Mouse (Mus musculus): Measurements from ENCODE around the gene Pafah1b3. TPM values are rescaled to one million over a fixed set of nuclear protein-coding genes. Genes with fewer than 3 reads are reported as not detected.
A peak's percentile ranks its signal among the peaks of the same experiment; 100 is the strongest.

The Pafah1b3 gene
- polyA plus RNA-seq, 1 experiment from 2014 or later: 679 TPM

- H3K27me3 ChIP-seq (replicated peaks): no peaks in the 10 kb centered on the region
- WGBS: 2% methylated on average over 68 of the region's 81 CpGs
- H3K9ac ChIP-seq: peak within 1 kb of the TSS; percentile 51
- peak; percentile 72 for ATAC-seq (replicated peaks)
- H3K4me2 ChIP-seq: peak within 1 kb of the TSS; percentile 100
- H3K4me1 ChIP-seq: peaks cover 59% of the 10 kb centered on the region
- H3K9me3 ChIP-seq: no peaks in the 10 kb centered on the region
- H3K27ac ChIP-seq: peak within 1 kb of the TSS; percentile 82
- no peaks in the 10 kb centered on the region for H3K36me3 ChIP-seq (replicated peaks)
- peak within 1 kb of the TSS; percentile 71 for H3K4me3 ChIP-seq
Observed at GRCm38 (mm10) chr7:25250141-25250972, 47.4 kb downstream of the Pafah1b3 start, which contains the start of gene Erf. Erf (minus strand) TSS chr7:25250761.

GRCm38 (mm10) chr7:25249314-25250140 lies 48.3 kb downstream of the Pafah1b3 start:
- Histone ChIP-seq H3K27ac (peak overlapping the region; percentile 82), H3K4me1 (peaks cover 59% of the 10 kb centered on the region), H3K9me3 (no peaks in the 10 kb centered on the region), H3K36me3 (replicated peaks) (no peaks in the 10 kb centered on the region), H3K4me3 (peak overlapping the region; percentile 71), H3K27me3 (replicated peaks) (no peaks in the 10 kb centered on the region), H3K9ac (peak overlapping the region; percentile 51), H3K4me2 (peak overlapping the region; percentile 100)
- WGBS: 1% methylated on average over 46 of the region's 73 CpGs
- ATAC-seq (replicated peaks): peak; percentile 16; the same call in 1 of the 2 replicates

DNA sequence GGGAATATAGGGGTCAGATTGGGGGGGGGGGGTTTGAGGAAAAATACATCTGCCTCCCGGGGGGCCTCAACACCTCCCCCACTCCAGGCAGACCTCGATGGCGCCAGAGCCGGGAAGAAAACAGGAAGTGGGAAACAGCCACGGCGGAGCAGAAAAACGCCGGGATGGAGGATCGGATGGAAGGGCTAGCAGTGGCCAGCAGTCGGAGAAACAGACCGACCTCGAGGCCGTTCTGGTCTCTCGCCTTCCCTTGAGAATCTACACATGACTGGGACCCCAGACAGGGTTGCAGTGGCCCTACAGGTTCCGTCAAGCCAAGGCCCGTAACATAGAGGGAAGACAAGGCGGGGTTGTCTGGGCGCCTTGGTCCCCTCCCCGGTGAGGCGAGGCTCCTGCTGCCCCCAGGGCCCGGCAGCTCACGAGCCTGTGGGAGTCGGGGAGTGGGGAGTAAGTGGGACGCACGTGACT lies 48.9 kb downstream of the Pafah1b3 start:
- H3K9ac ChIP-seq: peak overlapping the region; percentile 51
- no peaks in the 10 kb centered on the region for H3K9me3 ChIP-seq
- under 1% methylated on average over 25 of the region's 25 CpGs for WGBS
- H3K4me1 ChIP-seq: peaks cover 59% of the 10 kb centered on the region
- H3K36me3 ChIP-seq (replicated peaks): no peaks in the 10 kb centered on the region
- ATAC-seq (replicated peaks): no peak; the same call in none of the 2 replicates
- no peaks in the 10 kb centered on the region for H3K27me3 ChIP-seq (replicated peaks)
- peak overlapping the region; percentile 71 for H3K4me3 ChIP-seq
- H3K27ac ChIP-seq: peak overlapping the region; percentile 82
- H3K4me2 ChIP-seq: peak overlapping the region; percentile 100

GRCm38 (mm10) chr7:25248018-25248647 lies 49.7 kb downstream of the Pafah1b3 start:
- under 1% methylated on average over 18 of the region's 18 CpGs for WGBS
- ATAC-seq (replicated peaks): peak; percentile 20; the same call in 1 of the 2 replicates
- no peaks in the 10 kb centered on the region for H3K9me3 ChIP-seq
- peak overlapping the region; percentile 82 for H3K27ac ChIP-seq
- H3K27me3 ChIP-seq (replicated peaks): no peaks in the 10 kb centered on the region
- peak overlapping the region; percentile 100 for H3K4me2 ChIP-seq
- H3K9ac ChIP-seq: peak overlapping the region; percentile 51; the same call in 1 of the 2 replicates
- peaks cover 59% of the 10 kb centered on the region for H3K4me1 ChIP-seq
- H3K36me3 ChIP-seq (replicated peaks): no peaks in the 10 kb centered on the region
- H3K4me3 ChIP-seq: peak overlapping the region; percentile 71

DNA sequence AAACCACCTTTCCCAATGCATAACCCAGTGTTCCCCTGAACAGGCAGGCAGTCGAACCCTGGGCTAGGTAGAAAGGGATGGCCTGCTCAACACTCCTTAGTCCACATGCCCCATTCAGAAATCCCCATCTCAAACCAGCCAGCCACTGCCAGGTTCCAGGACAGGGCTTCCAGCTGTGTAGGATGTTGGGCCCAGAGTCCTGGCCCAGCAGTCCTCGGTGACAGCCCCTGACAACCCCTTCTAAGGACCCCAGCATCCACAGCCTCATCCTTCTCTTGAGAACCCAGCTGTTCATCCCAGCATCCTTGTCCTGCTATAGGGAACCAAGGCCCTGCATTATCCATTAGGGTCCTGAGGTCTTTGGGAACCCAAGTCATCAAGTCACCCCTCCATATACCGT lies 50.3 kb downstream of the Pafah1b3 start:
- H3K4me1 ChIP-seq: peaks cover 59% of the 10 kb centered on the region
- peak overlapping the region; percentile 100 for H3K4me2 ChIP-seq
- H3K9ac ChIP-seq: peak overlapping the region; percentile 51; the same call in 1 of the 2 replicates
- H3K4me3 ChIP-seq: peak overlapping the region; percentile 71
- no peaks in the 10 kb centered on the region for H3K9me3 ChIP-seq
- H3K27me3 ChIP-seq (replicated peaks): no peaks in the 10 kb centered on the region
- peak overlapping the region; percentile 82 for H3K27ac ChIP-seq
- no peak for ATAC-seq (replicated peaks)
- H3K36me3 ChIP-seq (replicated peaks): no peaks in the 10 kb centered on the region
- 16% methylated on average over 3 of the region's 3 CpGs for WGBS

DNA sequence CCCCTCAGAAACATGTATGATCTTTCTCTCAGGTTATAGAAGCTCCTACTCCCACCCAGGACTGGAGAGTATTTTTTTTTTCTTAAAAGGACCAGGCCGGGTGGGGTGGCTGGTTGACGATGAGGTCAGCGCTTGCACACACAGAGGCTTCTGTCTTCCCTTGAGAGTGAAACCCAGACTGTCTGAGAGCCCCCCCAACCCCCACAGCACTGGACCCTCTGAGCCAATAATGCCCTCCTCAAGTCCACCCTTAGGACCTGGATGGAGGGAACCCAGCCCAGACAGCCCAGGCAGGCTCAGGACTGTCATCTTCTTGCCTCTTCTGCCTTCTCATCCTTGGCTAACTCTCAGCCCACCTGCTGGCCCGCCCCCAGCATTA lies 51.0 kb downstream of the Pafah1b3 start:
- Histone ChIP-seq H3K9ac (no peak overlapping the region), H3K4me2 (peak overlapping the region; percentile 100), H3K9me3 (no peaks in the 10 kb centered on the region), H3K27me3 (replicated peaks) (no peaks in the 10 kb centered on the region), H3K4me3 (0 out of 2 replicates have a peak overlapping the region, but pooled peaks have one; percentile 2), H3K27ac (peak overlapping the region; percentile 82), H3K36me3 (replicated peaks) (no peaks in the 10 kb centered on the region), H3K4me1 (peaks cover 53% of the 10 kb centered on the region)
- ATAC-seq (replicated peaks): no peak
- WGBS: 45% methylated on average over 4 of the region's 4 CpGs

DNA sequence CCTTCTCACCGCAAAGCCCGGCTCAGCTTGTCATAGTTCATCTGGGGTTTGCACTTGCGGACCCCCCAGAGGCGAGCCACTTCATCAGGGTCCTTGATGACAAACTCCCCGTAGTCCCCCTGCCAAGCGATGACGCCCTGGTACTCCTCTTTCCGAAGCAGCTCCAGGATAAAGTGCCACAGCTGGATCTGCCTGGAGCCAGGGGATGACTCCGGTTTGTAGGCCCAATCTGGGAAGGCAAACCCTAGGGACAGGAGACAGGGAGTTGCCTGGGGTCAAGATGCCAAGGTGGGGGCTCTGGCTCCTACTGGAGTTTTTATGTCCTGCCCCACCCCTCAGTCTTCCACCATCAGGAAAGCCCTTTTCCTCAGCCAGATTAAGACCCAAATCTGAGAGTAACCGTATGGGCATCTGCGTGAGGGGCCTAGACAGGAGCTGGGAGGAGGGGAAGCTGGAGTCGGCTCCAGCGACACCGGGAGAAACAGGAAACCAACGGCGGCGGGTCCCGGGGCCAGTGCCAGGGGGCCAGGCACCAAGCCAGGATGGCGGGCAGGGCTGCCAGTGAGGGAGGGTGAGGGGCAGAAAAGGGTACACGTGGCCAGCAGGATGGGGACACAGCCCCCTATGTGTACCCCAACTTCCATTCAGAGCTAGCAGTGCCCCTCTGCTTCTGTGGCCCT lies 51.6 kb downstream of the Pafah1b3 start:
- H3K27ac ChIP-seq: peak overlapping the region; percentile 82
- H3K4me2 ChIP-seq: peak overlapping the region; percentile 100; the same call in 1 of the 2 replicates
- no peaks in the 10 kb centered on the region for H3K27me3 ChIP-seq (replicated peaks)
- no peak overlapping the region for H3K9ac ChIP-seq
- no peaks in the 10 kb centered on the region for H3K36me3 ChIP-seq (replicated peaks)
- H3K9me3 ChIP-seq: no peaks in the 10 kb centered on the region
- WGBS: 65% methylated on average over 20 of the region's 20 CpGs
- 0 out of 2 replicates have a peak overlapping the region, but pooled peaks have one; percentile 2 for H3K4me3 ChIP-seq
- no peak for ATAC-seq (replicated peaks)
- peaks cover 48% of the 10 kb centered on the region for H3K4me1 ChIP-seq

Other genes starting within 250 kb of the Pafah1b3 start
- gene Grik5, start 225.6 kb downstream of the Pafah1b3 start, polyA plus RNA-seq (2015; fragmentation: Nextera tagmentation; extraction: Ambion mirVana): 19.5 and 22.1 TPM in 2 replicates
- gene Zfp574, start 225.4 kb downstream of the Pafah1b3 start, polyA plus RNA-seq (2015; fragmentation: Nextera tagmentation; extraction: Ambion mirVana): 39.1 and 41.3 TPM in 2 replicates
- gene Pou2f2, start 118.3 kb downstream of the Pafah1b3 start, polyA plus RNA-seq (2015; fragmentation: Nextera tagmentation; extraction: Ambion mirVana): 45.5 and 59.1 TPM in 2 replicates
- 18.5 and 18.7 TPM in 2 replicates for gene Dedd2, start 77.4 kb downstream of the Pafah1b3 start, polyA plus RNA-seq (2015; fragmentation: Nextera tagmentation; extraction: Ambion mirVana)
- 1.8 and 1.9 TPM in 2 replicates for gene Zfp526, start 76.6 kb downstream of the Pafah1b3 start, polyA plus RNA-seq (2015; fragmentation: Nextera tagmentation; extraction: Ambion mirVana)
- 19.5 TPM in 2 replicates for gene Gsk3a, start 60.1 kb downstream of the Pafah1b3 start, polyA plus RNA-seq (2015; fragmentation: Nextera tagmentation; extraction: Ambion mirVana)
- 3.3 and 5.3 TPM in 2 replicates for gene Erf, start 47.2 kb downstream of the Pafah1b3 start, polyA plus RNA-seq (2015; fragmentation: Nextera tagmentation; extraction: Ambion mirVana)
- 42.1 and 45.9 TPM in 2 replicates for gene Cic, start 30.3 kb downstream of the Pafah1b3 start, polyA plus RNA-seq (2015; fragmentation: Nextera tagmentation; extraction: Ambion mirVana)
- 3.7 and 4.5 TPM in 2 replicates for gene Prr19, start 3.4 kb upstream of the Pafah1b3 start, polyA plus RNA-seq (2015; fragmentation: Nextera tagmentation; extraction: Ambion mirVana)
- 94.8 and 102 TPM in 2 replicates for gene Tmem145, start 8.1 kb upstream of the Pafah1b3 start, polyA plus RNA-seq (2015; fragmentation: Nextera tagmentation; extraction: Ambion mirVana)
- gene Megf8, start 19.2 kb upstream of the Pafah1b3 start, polyA plus RNA-seq (2015; fragmentation: Nextera tagmentation; extraction: Ambion mirVana): 27.0 and 27.4 TPM in 2 replicates
- not detected in 2 replicates for gene Cnfn, start 71.7 kb upstream of the Pafah1b3 start, polyA plus RNA-seq (2015; fragmentation: Nextera tagmentation; extraction: Ambion mirVana)
- gene Lipe, start 100.7 kb upstream of the Pafah1b3 start, polyA plus RNA-seq (2015; fragmentation: Nextera tagmentation; extraction: Ambion mirVana): 10.5 and 12.7 TPM in 2 replicates
- 0.79 and 0.93 TPM in 2 replicates for gene Cxcl17, start 114.9 kb upstream of the Pafah1b3 start, polyA plus RNA-seq (2015; fragmentation: Nextera tagmentation; extraction: Ambion mirVana)
- gene Ceacam1, start 179.6 kb upstream of the Pafah1b3 start, polyA plus RNA-seq (2015; fragmentation: Nextera tagmentation; extraction: Ambion mirVana): 0.88 and 1.1 TPM in 2 replicates
- 0.13 and 0.34 TPM in 2 replicates for gene Ceacam2, start 241.9 kb upstream of the Pafah1b3 start, polyA plus RNA-seq (2015; fragmentation: Nextera tagmentation; extraction: Ambion mirVana)

All from midbrain, embryonic 15.5 days (tissue).